Mouse (Mus musculus) E14TG2a.4 (cell line): ENCODE data around the gene Nckap1.

Source experiments
- H3K27me3 ChIP-seq: 2 replicates; pipeline ENCODE4 v1.6.1; 2014; ENCODE audit warnings: low read length, control low read depth; ENCODE audit not compliant: insufficient read depth
- H3K36me3 ChIP-seq: 2 replicates; pipeline ENCODE4 v1.6.1; 2014; ENCODE audit warnings: low read length, control low read depth; ENCODE audit not compliant: insufficient read depth
- H3K4me1 ChIP-seq: replicated peaks from 2 replicates; pipeline ENCODE4 v1.6.1; 2014; ENCODE audit warnings: low read depth, low read length, control low read depth
- H3K4me3 ChIP-seq: replicated peaks from 2 replicates; pipeline ENCODE4 v1.5.1; 2014; ENCODE audit warnings: mild to moderate bottlenecking, low read length
- H3K9me3 ChIP-seq: 2 replicates; pipeline ENCODE4 v1.6.1; 2014; ENCODE audit warnings: low read length, control low read depth
- CTCF ChIP-seq: conservative IDR thresholded peaks from 2 replicates; pipeline ENCODE4 v1.5.1; 2014; ENCODE audit warnings: low read length
- NANOG ChIP-seq: IDR thresholded peaks from 2 replicates; pipeline ENCODE4 v1.6.1; 2014; ENCODE audit warnings: borderline replicate concordance, low read length, mixed read lengths
- POU5F1 ChIP-seq: IDR thresholded peaks from 2 replicates; pipeline ENCODE4 v1.6.1; 2014; ENCODE audit warnings: low read length, borderline replicate concordance

Gene Nckap1

GRCm38 (mm10) chr2:80602756-80603155 lies 21.6 kb upstream of the Nckap1 start:
- no peaks in the 10 kb centered on the region for H3K27me3 ChIP-seq
- peak overlapping the region; percentile 60 for H3K4me3 ChIP-seq
- TF ChIP-seq NANOG (no peak), CTCF (no peak), POU5F1 (no peak)
- H3K4me1 ChIP-seq = peaks cover 16% of the 10 kb centered on the region
- H3K36me3 ChIP-seq = no peaks in the 10 kb centered on the region
- no peaks in the 10 kb centered on the region for H3K9me3 ChIP-seq

- no peak for TF ChIP-seq CTCF
- TF ChIP-seq NANOG = no peak
- TF ChIP-seq POU5F1 = no peak
- Histone ChIP-seq H3K27me3 (no peaks in the 10 kb centered on the region), H3K4me3 (no peak overlapping the region), H3K9me3 (no peaks in the 10 kb centered on the region), H3K36me3 (no peaks in the 10 kb centered on the region), H3K4me1 (peaks cover 16% of the 10 kb centered on the region)
Measured at GRCm38 (mm10) chr2:80600611-80601010, 19.4 kb upstream of the Nckap1 start.

- TF ChIP-seq CTCF (no peak), POU5F1 (no peak), NANOG (no peak)
- Histone ChIP-seq H3K36me3 (no peaks in the 10 kb centered on the region), H3K27me3 (no peaks in the 10 kb centered on the region), H3K4me3 (no peak overlapping the region), H3K9me3 (no peaks in the 10 kb centered on the region), H3K4me1 (peaks cover 16% of the 10 kb centered on the region)
Measured at GRCm38 (mm10) chr2:80599850-80600249, 18.7 kb upstream of the Nckap1 start.

DNA sequence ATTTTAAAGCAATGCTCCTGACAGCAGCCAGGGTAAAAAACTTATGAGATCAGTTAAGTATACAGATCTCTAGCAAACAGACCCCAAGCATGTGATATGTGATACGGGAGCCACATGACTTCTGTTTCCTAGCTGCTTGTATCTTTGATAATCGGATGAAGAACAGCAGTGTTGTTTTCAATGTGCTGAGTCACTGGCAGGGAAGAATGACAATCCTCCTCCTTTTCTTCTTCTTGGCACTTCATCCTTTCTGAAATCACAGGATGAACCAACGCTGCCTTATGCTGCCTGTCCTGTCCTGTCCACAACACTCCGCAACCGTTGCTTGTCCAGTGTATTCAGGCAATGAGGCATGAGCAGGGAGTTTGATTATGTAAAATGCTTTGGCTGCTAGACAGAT lies 15.8 kb upstream of the Nckap1 start:
- Histone ChIP-seq H3K9me3 (no peaks in the 10 kb centered on the region), H3K27me3 (no peaks in the 10 kb centered on the region), H3K4me3 (no peak overlapping the region), H3K36me3 (no peaks in the 10 kb centered on the region), H3K4me1 (peaks cover 7% of the 10 kb centered on the region)
- TF ChIP-seq CTCF (no peak), POU5F1 (no peak), NANOG (no peak)

DNA sequence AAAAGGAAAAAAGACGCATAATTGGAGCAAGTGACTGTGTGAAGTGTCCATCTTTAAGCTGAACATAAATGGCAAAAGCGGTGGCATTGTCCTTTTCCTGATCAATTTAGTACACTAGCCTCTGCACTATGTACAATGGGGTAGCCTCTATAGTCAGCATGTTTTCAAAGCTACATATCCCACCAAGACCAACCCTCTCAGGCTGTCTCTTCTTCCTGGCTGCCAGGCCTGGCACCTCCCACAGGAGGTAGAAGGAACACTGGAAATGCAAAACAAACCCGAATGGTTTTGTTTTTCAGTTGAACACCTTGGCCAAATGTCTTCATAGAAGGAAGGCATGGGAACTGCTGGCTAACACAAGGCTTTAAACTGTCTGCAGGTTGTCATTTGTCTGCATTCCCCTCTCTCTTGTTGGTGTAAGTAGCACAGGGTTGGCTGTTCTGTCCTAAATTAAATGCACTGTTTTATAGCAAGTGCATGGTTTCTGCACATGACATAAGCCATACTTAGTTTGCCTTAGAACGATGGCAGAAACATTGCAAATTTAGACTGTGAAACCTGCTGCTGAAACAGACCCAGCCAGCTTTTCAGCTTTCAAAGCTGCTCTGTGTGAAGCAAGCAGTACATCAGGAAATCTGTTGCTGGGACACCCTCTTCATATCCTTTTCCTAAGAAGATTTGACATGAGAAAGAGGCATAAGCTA lies 13.2 kb upstream of the Nckap1 start:
- H3K9me3 ChIP-seq = no peaks in the 10 kb centered on the region
- no peak overlapping the region for H3K4me3 ChIP-seq
- H3K27me3 ChIP-seq = 0 out of 2 replicates have a peak, but pooled peaks cover 2% of the 10 kb centered on the region

GRCm38 (mm10) chr2:80582356-80582755 lies 1.2 kb upstream of the Nckap1 start:
- 0 out of 2 replicates have a peak, but pooled peaks cover 2% of the 10 kb centered on the region for H3K27me3 ChIP-seq
- peaks cover 14% of the 10 kb centered on the region for H3K4me1 ChIP-seq
- no peak overlapping the region for H3K4me3 ChIP-seq
- H3K36me3 ChIP-seq = no peaks in the 10 kb centered on the region
- TF ChIP-seq NANOG (no peak), CTCF (no peak), POU5F1 (no peak)
- H3K9me3 ChIP-seq = peaks cover 8% of the 10 kb centered on the region

More for the DNA sequence above, 13.2 kb upstream of the Nckap1 start:
- H3K4me1 ChIP-seq = peaks cover 7% of the 10 kb centered on the region
- no peaks in the 10 kb centered on the region for H3K36me3 ChIP-seq
- TF ChIP-seq POU5F1 (no peak), CTCF (no peak), NANOG (no peak)

- Histone ChIP-seq H3K36me3 (no peaks in the 10 kb centered on the region), H3K4me1 (peaks cover 25% of the 10 kb centered on the region), H3K4me3 (peak overlapping the region; percentile 89), H3K9me3 (peaks cover 8% of the 10 kb centered on the region), H3K27me3 (0 out of 2 replicates have a peak, but pooled peaks cover 2% of the 10 kb centered on the region)
- TF ChIP-seq POU5F1 = no peak
- no peak for TF ChIP-seq CTCF
- no peak for TF ChIP-seq NANOG
Measured at GRCm38 (mm10) chr2:80580311-80580961, 744 bp downstream of the Nckap1 start.

DNA sequence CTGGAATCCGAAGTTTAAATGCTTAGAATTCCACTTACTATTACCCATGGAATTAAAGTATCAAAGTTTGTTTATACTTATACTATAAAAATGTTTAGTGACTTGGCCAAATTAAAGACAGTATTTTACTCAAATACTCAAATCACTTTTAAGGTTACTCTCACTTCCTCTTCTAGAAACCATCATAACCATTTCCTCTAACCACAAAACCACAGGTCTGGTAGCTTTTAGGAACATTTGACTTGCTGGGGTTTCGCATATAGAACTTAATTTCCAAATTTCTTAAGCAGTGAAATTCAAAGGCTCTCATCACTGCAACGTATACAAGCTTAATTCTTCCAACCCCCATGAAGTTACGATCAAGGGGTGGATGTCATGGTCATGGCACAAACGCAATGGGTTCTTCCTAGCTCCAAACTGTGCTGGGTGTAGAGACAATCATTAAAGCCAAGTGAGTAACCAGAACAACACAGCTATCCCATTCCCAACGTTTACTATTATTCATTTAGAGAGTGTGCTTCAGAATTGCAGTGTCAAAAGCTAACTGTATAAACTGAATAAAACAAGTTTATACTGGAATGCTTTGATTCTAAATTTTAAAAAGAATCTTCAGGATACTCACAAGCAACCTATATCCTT lies 1.8 kb downstream of the Nckap1 start:
- Histone ChIP-seq H3K36me3 (no peaks in the 10 kb centered on the region), H3K9me3 (peaks cover 8% of the 10 kb centered on the region), H3K4me3 (peak overlapping the region; percentile 89; the same call in 1 of the 2 replicates), H3K4me1 (peaks cover 32% of the 10 kb centered on the region), H3K27me3 (0 out of 2 replicates have a peak, but pooled peaks cover 2% of the 10 kb centered on the region)
- TF ChIP-seq NANOG = no peak
- TF ChIP-seq CTCF = no peak
- TF ChIP-seq POU5F1 = no peak
